Mouse (Mus musculus) ES-E14 (cell line): ENCODE measurements around the gene Trp53tg5.

Source experiments
- CHD2 ChIP-seq: IDR thresholded peaks from 2 replicates; pipeline ENCODE4 v1.6.1; 2014; ENCODE audit warnings: mild to moderate bottlenecking, low read depth, low read length, inconsistent platforms
- MAFK ChIP-seq: IDR thresholded peaks from 2 replicates; pipeline ENCODE4 v1.6.1; 2014; ENCODE audit warnings: mild to moderate bottlenecking, low read depth, low read length, inconsistent platforms; ENCODE audit not compliant: insufficient read depth

DNA sequence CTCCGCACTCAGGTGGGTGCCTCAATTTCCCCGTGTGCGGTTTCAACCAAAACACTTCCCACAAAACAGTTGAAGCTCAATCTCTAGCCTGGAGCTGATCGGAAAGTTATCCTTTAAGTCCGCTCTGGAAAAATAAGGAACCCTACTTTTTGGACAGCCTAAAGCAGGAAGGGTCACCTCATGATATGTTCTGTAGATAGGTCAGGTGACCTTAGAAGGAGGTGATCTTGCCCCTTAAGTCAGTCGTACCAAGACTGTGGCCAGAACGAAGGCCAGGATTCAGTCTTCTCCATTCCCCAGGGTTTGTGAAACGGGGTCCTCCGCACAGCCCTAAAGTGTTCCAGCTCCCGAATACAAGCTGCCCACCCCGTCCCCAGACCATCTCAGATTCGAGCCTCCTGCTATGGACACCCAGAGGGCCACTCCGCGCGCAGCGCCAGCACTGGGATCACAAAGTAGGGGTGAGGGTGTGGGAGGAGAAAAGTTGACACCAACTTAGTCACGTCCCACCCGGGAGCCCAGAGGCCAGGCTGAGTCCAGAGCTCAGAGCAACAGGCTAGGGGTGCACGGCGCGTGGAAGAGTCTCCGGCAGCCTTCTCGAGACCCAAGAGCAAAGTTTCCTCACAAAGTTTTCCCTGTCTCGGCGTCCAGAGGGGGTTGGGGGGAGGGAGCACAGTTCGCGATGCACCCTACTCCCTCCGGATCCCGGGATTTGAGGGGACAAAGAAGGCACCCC, 31.0 kb downstream of the Trp53tg5 start:
- TF ChIP-seq CHD2 (no peak), MAFK (no peak)
